Mouse (Mus musculus) CH12.LX (cell line): ENCODE measurements around the gene Acsm5. TPM values are rescaled to one million over a fixed set of nuclear protein-coding genes. Genes with fewer than 3 reads are reported as not detected.

Experiments used
- DNase-seq: peaks from one replicate; pipeline ENCODE4 v3.0.0-alpha.2; 2013; ENCODE audit errors: extremely low read depth
- H3K27ac ChIP-seq: 2 replicates; pipeline ENCODE4 v1.5.1; 2012; ENCODE audit warnings: low read depth, mild to moderate bottlenecking, control low read depth, moderate library complexity; ENCODE audit not compliant: insufficient read depth
- H3K27me3 ChIP-seq: replicated peaks from 2 replicates; pipeline ENCODE3; 2012; ENCODE audit warnings: inconsistent platforms
- H3K36me3 ChIP-seq, 2 experiments: replicated peaks in 1 of 2; 2 replicates each; pipeline versions ENCODE3 to v1.6.1; 2012; ENCODE audit warnings: inconsistent platforms in 1 of 2, low read length in 1 of 2, mild to moderate bottlenecking in 1 of 2, mixed read lengths in 1 of 2, moderate library complexity in 1 of 2; ENCODE audit not compliant: control insufficient read depth in 1 of 2, insufficient read depth in 1 of 2
- H3K4me1 ChIP-seq, 2 experiments: 2 replicates each; pipeline ENCODE4 v1.6.1; 2012; ENCODE audit warnings: inconsistent platforms in 1 of 2, moderate library complexity in 1 of 2; ENCODE audit not compliant: insufficient read depth in 2 of 2, control insufficient read depth in 1 of 2
- H3K4me2 ChIP-seq: 2 replicates; pipeline ENCODE4 v1.6.1; 2012; ENCODE audit warnings: low read depth, mild to moderate bottlenecking, control low read depth; ENCODE audit not compliant: poor library complexity, insufficient read depth, severe bottlenecking
- H3K4me3 ChIP-seq, 3 experiments: fragments of 150-350 bp in 1 of 3; sonication (generic) in 1 of 3; replicated peaks in 1 of 3; 2 replicates each; pipeline versions ENCODE3 to v1.5.1; 2011 to 2012; ENCODE audit warnings: low read depth in 2 of 3, low read length in 2 of 3, mild to moderate bottlenecking in 2 of 3, moderate library complexity in 2 of 3, control low read depth in 1 of 3, improper control_type of control experiment in 1 of 3, inconsistent platforms in 1 of 3, mixed read lengths in 1 of 3; ENCODE audit not compliant: poor library complexity in 1 of 3
- H3K79me2 ChIP-seq: replicated peaks from 2 replicates; pipeline ENCODE4 v1.6.1; 2012; ENCODE audit warnings: mild to moderate bottlenecking, moderate library complexity; ENCODE audit not compliant: control insufficient read depth, poor library complexity, insufficient read depth, severe bottlenecking; ENCODE audit errors: extremely low read depth
- H3K9ac ChIP-seq: 2 replicates; pipeline ENCODE4 v1.6.1; 2012; ENCODE audit warnings: low read depth, mild to moderate bottlenecking, control low read depth, moderate library complexity; ENCODE audit not compliant: insufficient read depth
- H3K9me3 ChIP-seq: replicated peaks from 2 replicates; pipeline ENCODE3; 2012; ENCODE audit warnings: low read length, inconsistent platforms, mixed read lengths
- BHLHE40 ChIP-seq: IDR thresholded peaks from 2 replicates; pipeline ENCODE4 v1.6.1; 2011; ENCODE audit warnings: mild to moderate bottlenecking, low read depth, low read length, improper control_type of control experiment
- CTCF ChIP-seq, 2 experiments: IDR thresholded peaks in 1 of 2; conservative IDR thresholded peaks in 1 of 2; 2 replicates each; pipeline ENCODE4 v1.5.1; 2011 to 2012; ENCODE audit warnings: low read depth in 2 of 2, low read length in 2 of 2, improper control_type of control experiment in 1 of 2, inconsistent platforms in 1 of 2, mild to moderate bottlenecking in 1 of 2, moderate library complexity in 1 of 2
- E2F4 ChIP-seq: IDR thresholded peaks from 2 replicates; pipeline ENCODE4 v1.6.1; 2011; ENCODE audit warnings: low read depth, low read length, improper control_type of control experiment; ENCODE audit not compliant: insufficient replicate concordance
- ETS1 ChIP-seq: conservative IDR thresholded peaks from 2 replicates; pipeline ENCODE4 v1.6.1; 2012; ENCODE audit warnings: low read depth, mild to moderate bottlenecking, inconsistent platforms, low read length, improper control_type of control experiment, moderate library complexity
- GABPA ChIP-seq: IDR thresholded peaks from 2 replicates; pipeline ENCODE4 v1.6.1; 2012; ENCODE audit warnings: low read depth, low read length, improper control_type of control experiment, inconsistent platforms; ENCODE audit not compliant: insufficient replicate concordance
- HCFC1 ChIP-seq: IDR thresholded peaks from 2 replicates; pipeline ENCODE4 v1.6.1; 2012; ENCODE audit warnings: low read depth, mild to moderate bottlenecking, inconsistent platforms, low read length, improper control_type of control experiment
- JUN ChIP-seq: IDR thresholded peaks from 2 replicates; pipeline ENCODE4 v1.6.1; 2011; ENCODE audit warnings: low read depth, mild to moderate bottlenecking, low read length, improper control_type of control experiment, moderate library complexity; ENCODE audit not compliant: insufficient read depth
- JUND ChIP-seq: conservative IDR thresholded peaks from 2 replicates; pipeline ENCODE4 v1.6.1; 2011; ENCODE audit warnings: low read depth, low read length, improper control_type of control experiment
- MAFK ChIP-seq: IDR thresholded peaks from 2 replicates; pipeline ENCODE4 v1.6.1; 2011; ENCODE audit warnings: low read length, improper control_type of control experiment; ENCODE audit not compliant: insufficient replicate concordance
- MAX ChIP-seq: IDR thresholded peaks from 2 replicates; pipeline ENCODE4 v1.6.1; 2011; ENCODE audit warnings: low read length, improper control_type of control experiment
- MEF2A ChIP-seq: IDR thresholded peaks from 2 replicates; pipeline ENCODE4 v1.6.1; 2014; ENCODE audit warnings: low read depth, mild to moderate bottlenecking, inconsistent platforms, low read length, improper control_type of control experiment, borderline replicate concordance
- MXI1 ChIP-seq: IDR thresholded peaks from 2 replicates; pipeline ENCODE4 v1.6.1; 2011; ENCODE audit warnings: mild to moderate bottlenecking, low read depth, low read length, improper control_type of control experiment
- MYC ChIP-seq: IDR thresholded peaks from 2 replicates; pipeline ENCODE4 v1.6.1; 2011; ENCODE audit warnings: low read depth, mild to moderate bottlenecking, improper control_type of control experiment, low read length
- NELFE ChIP-seq: IDR thresholded peaks from 2 replicates; pipeline ENCODE4 v1.6.1; 2011; ENCODE audit warnings: low read depth, low read length, improper control_type of control experiment
- PAX5 ChIP-seq: IDR thresholded peaks from 2 replicates; pipeline ENCODE4 v1.6.1; 2012; ENCODE audit warnings: low read length, inconsistent platforms, mixed read lengths
- POLR2A ChIP-seq: IDR thresholded peaks from 2 replicates; pipeline ENCODE4 v1.6.1; 2011; ENCODE audit warnings: low read depth, mild to moderate bottlenecking, improper control_type of control experiment, low read length
- RAD21 ChIP-seq: IDR thresholded peaks from 2 replicates; pipeline ENCODE4 v1.6.1; 2011; ENCODE audit warnings: low read depth, mild to moderate bottlenecking, low read length, improper control_type of control experiment, moderate library complexity
- RCOR1 ChIP-seq: conservative IDR thresholded peaks from 2 replicates; pipeline ENCODE4 v1.6.1; 2012; ENCODE audit warnings: low read depth, mild to moderate bottlenecking, inconsistent platforms, low read length, improper control_type of control experiment
- SIN3A ChIP-seq: IDR thresholded peaks from 2 replicates; pipeline ENCODE4 v1.6.1; 2012; ENCODE audit warnings: low read length, improper control_type of control experiment, inconsistent platforms
- SMC3 ChIP-seq: IDR thresholded peaks from 2 replicates; pipeline ENCODE4 v1.6.1; 2011; ENCODE audit warnings: low read depth, low read length, improper control_type of control experiment
- TBP ChIP-seq: conservative IDR thresholded peaks from 2 replicates; pipeline ENCODE4 v1.6.1; 2011; ENCODE audit warnings: low read depth, low read length, improper control_type of control experiment
- TCF12 ChIP-seq: IDR thresholded peaks from 2 replicates; pipeline ENCODE4 v1.6.1; 2014; ENCODE audit warnings: low read depth, mild to moderate bottlenecking, inconsistent platforms, low read length, improper control_type of control experiment
- UBTF ChIP-seq: IDR thresholded peaks from 2 replicates; pipeline ENCODE4 v1.6.1; 2012; ENCODE audit warnings: low read depth, mild to moderate bottlenecking, inconsistent platforms, low read length, improper control_type of control experiment, moderate library complexity
- USF1 ChIP-seq: IDR thresholded peaks from 2 replicates; pipeline ENCODE4 v1.6.1; 2014; ENCODE audit warnings: low read depth, mild to moderate bottlenecking, inconsistent platforms, low read length, improper control_type of control experiment
- USF2 ChIP-seq: conservative IDR thresholded peaks from 2 replicates; pipeline ENCODE4 v1.6.1; 2011; ENCODE audit warnings: low read depth, low read length, improper control_type of control experiment
- ZC3H11A ChIP-seq: IDR thresholded peaks from 2 replicates; pipeline ENCODE4 v1.6.1; 2012; ENCODE audit warnings: low read depth, mild to moderate bottlenecking, inconsistent platforms, low read length, improper control_type of control experiment
- ZKSCAN1 ChIP-seq: IDR thresholded peaks from 2 replicates; pipeline ENCODE4 v1.6.1; 2012; ENCODE audit warnings: low read depth, inconsistent platforms, low read length, improper control_type of control experiment, borderline replicate concordance
- ZMIZ1 ChIP-seq: IDR thresholded peaks from 2 replicates; pipeline ENCODE4 v1.6.1; 2012; ENCODE audit warnings: low read depth, mild to moderate bottlenecking, inconsistent platforms, low read length, improper control_type of control experiment
- ZNF384 ChIP-seq: IDR thresholded peaks from 2 replicates; pipeline ENCODE4 v1.6.1; 2012; ENCODE audit warnings: low read depth, low read length, improper control_type of control experiment, inconsistent platforms
- dilution Hi-C: fragments of 300-500 bp; cut with MboI; formaldehyde crosslinking; loops from 2 replicates; pipeline ENCODE4 v1.14.3; 2020; ENCODE audit warnings: low sequenced_read_pairs; ENCODE audit not compliant: extremely low pct_unique_long_range_greater_than_20kb, extremely low pct_ligation_motif_present
- in situ Hi-C: fragments of 300-500 bp; cut with MboI; formaldehyde crosslinking; loops from 3 replicates; pipeline ENCODE4 v1.14.3; 2019; ENCODE audit warnings: low sequenced_read_pairs, low pct_ligation_motif_present, low pct_unique_long_range_greater_than_20kb, mixed read lengths
- polyA plus RNA-seq: library from polyadenylated mRNA; unstranded; fragments of >175 nt; gene quantifications from 2 replicates; pipeline ENCODE4 v1.2.1, GENCODE M21; 2012; ENCODE audit warnings: low read depth; ENCODE audit not compliant: insufficient read length
- total RNA-seq, 2 experiments: library from RNA; depleted of rRNA; stranded (reverse); fragments of 300-350 nt in 1 of 2; fragments of >200 nt in 1 of 2; gene quantifications; 2 replicates each; pipeline ENCODE4 v1.2.3; 2012 to 2014

Gene Acsm5
- total and polyA plus RNA-seq, 3 experiments: not detected

- Histone ChIP-seq H3K9me3 (no peaks in the 10 kb centered on the region), H3K4me1 (peaks cover 3 to 5% of the 10 kb centered on the region in 2 experiments; a peak in 1 of 4 replicates), H3K27me3 (peaks cover 26% of the 10 kb centered on the region), H3K36me3 (no peaks in the 10 kb centered on the region), H3K4me2 (no peak within 1 kb of the TSS), H3K9ac (no peak within 1 kb of the TSS), H3K4me3 (no peak within 1 kb of the TSS), H3K79me2 (no peaks in the 10 kb centered on the region; the same call in 1 of the 2 replicates), H3K27ac (no peak within 1 kb of the TSS)
- in situ Hi-C loops (no loop called here), dilution Hi-C loops (no loop called here)
- DNase-seq: no peak
- TF ChIP-seq MYC (no peak), RCOR1 (no peak), HCFC1 (no peak), MEF2A (no peak), NELFE (no peak), CTCF (conservative IDR thresholded peaks at IDR 0.05 in 1 of 2, IDR thresholded peaks at IDR 0.05 in 1 of 2; ENCODE audit: low read depth in 2 of 2, low read length in 2 of 2) (no peak), TBP (no peak), ZNF384 (no peak), ZMIZ1 (no peak), MAFK (no peak), RAD21 (no peak), UBTF (no peak), MXI1 (no peak), ETS1 (no peak), ZC3H11A (no peak)
These were observed 40.0 kb upstream of the Acsm5 start, which contains the start of gene Umod for GRCm38 (mm10) chr7:119479256-119479655. TSS of gene Umod (minus strand) at chr7:119479282.

GRCm38 (mm10) chr7:119484154-119484553, 35.1 kb upstream of the Acsm5 start:
- TF ChIP-seq HCFC1 (no peak), E2F4 (no peak), POLR2A (no peak), MAFK (no peak), TCF12 (no peak), TBP (no peak), BHLHE40 (no peak), USF2 (no peak), NELFE (no peak), RCOR1 (no peak), SIN3A (no peak), CTCF (conservative IDR thresholded peaks at IDR 0.05 in 1 of 2, IDR thresholded peaks at IDR 0.05 in 1 of 2; ENCODE audit: low read depth in 2 of 2, low read length in 2 of 2) (no peak), USF1 (no peak), PAX5 (no peak), SMC3 (no peak), JUN (no peak), JUND (no peak), GABPA (no peak), ZKSCAN1 (no peak), MAX (no peak)
- dilution Hi-C loops (no loop called here), in situ Hi-C loops (no loop called here)
- Histone ChIP-seq H3K9me3 (no peaks in the 10 kb centered on the region), H3K27me3 (peaks cover 31% of the 10 kb centered on the region), H3K36me3 (no peaks in the 10 kb centered on the region), H3K27ac (no peak overlapping the region), H3K4me1 (no peaks in the 10 kb centered on the region), H3K79me2 (no peaks in the 10 kb centered on the region; the same call in 1 of the 2 replicates), H3K9ac (no peak overlapping the region), H3K4me3 (no peak overlapping the region), H3K4me2 (no peak overlapping the region)
- no peak for DNase-seq
